Comparison of ENCODE assay signal across 8 mouse cellular contexts in the genomic region with DNA sequence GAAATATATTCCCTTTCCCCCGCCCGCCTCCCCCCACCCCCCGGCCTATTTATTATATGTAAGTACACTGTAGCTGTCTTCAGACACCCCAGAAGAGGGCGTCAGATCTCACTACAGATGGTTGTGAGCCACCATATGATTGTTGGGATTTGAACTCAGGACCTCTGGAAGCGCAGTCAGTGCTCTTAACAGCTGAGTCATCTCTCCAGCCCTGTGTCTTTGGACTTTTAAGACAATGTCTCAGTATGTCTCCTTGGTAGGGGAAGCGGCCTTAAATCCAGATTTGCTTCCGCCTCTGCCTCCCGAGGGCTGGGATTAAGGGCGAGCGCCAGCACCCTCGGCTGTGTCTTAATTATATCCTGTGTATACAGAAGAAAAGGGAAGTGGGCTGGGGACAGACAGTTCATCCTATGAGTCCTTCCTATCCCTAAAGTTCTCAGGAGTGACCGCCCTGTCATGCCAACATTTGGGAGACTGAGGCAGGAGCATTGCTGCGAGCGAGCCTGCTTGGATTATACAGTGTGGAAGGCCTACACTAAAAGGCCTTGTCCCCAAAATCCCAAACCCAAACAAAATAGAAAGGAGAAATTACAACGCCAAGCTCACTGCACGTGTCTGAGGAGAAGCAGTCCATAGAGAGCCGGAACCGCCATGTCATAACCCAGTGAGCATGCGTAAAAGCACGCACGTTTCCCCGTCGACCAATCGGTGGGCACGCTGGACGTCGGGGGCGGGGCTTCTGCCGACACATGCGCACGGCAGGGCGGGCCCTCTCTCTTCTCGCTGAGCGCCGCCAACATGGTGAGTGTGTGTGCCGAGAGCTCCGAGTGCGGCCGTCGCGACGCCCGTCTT. TPM values are rescaled to one million over a fixed set of nuclear protein-coding genes. Genes with fewer than 3 reads are reported as not detected.
A peak's percentile ranks its signal among the peaks of the same experiment; 100 is the strongest.
DNase-seq lines count a peak whose midpoint lies in the region; ATAC-seq lines count a peak whose summit lies in the region.

A gene (plus strand): TSS at position 704 of the 852 bp plus-strand sequence.

- H3K9ac ChIP-seq in hindbrain, embryonic 11.5 days (ENCODE audit: low read depth, low read length), result peak within 1 kb of the TSS; percentile 93

- peak; percentile 95 for ATAC-seq in hindbrain, embryonic 11.5 days (ENCODE audit: low FRiP score)

- no peaks in the 10 kb centered on the region for H3K9me3 ChIP-seq in hindbrain, embryonic 11.5 days (ENCODE audit: control insufficient read depth, low read length)

- H3K4me3 ChIP-seq in hindbrain, embryonic 11.5 days (ENCODE audit: low read depth, low read length), result peak within 1 kb of the TSS; percentile 86

- H3K27me3 ChIP-seq in hindbrain, embryonic 11.5 days (ENCODE audit: control insufficient read depth, insufficient read depth, low read length), result no peaks in the 10 kb centered on the region

- H3K4me1 ChIP-seq in hindbrain, embryonic 11.5 days (replicated peaks; ENCODE audit: control insufficient read depth, insufficient read depth, low read length), result peaks cover 4% of the 10 kb centered on the region; the same call in 1 of the 2 replicates

- peak; percentile 97 for DNase-seq in MN1 (ENCODE audit: low spot score)
- peak; percentile 97 for DNase-seq in cerebellum, adult 9-10 months
- peak; percentile 93 to 99 for DNase-seq in frontal cortex, adult 2 months (ENCODE audit: extremely low spot score in 1 of 2, low spot score in 1 of 2)
- peak; percentile 98 for DNase-seq in hindbrain, embryonic 11.5 days (ENCODE audit: low spot score)
- DNase-seq in layer of hippocampus, postnatal 14 days (ENCODE audit: low spot score in 2 of 2), result peak; percentile 97 to 98
- peak; percentile 99 for DNase-seq in lung, postnatal 14 days
- DNase-seq in retina, adult 2 months (ENCODE audit: low read depth, low spot score), result peak; percentile 87
- peak; percentile 98 for DNase-seq in thymus, postnatal 36 days

- H3K36me3 ChIP-seq in hindbrain, embryonic 11.5 days (ENCODE audit: control insufficient read depth, insufficient read depth, low read length), result peaks cover 5% of the 10 kb centered on the region

- WGBS in hindbrain, embryonic 11.5 days, result 5% methylated on average over 43 of the region's 43 CpGs

- H3K4me2 ChIP-seq in hindbrain, embryonic 11.5 days (replicated peaks; ENCODE audit: low read depth, low read length), result peak within 1 kb of the TSS; percentile 55

- H3K27ac ChIP-seq in hindbrain, embryonic 11.5 days (ENCODE audit: low read depth, low read length), result peak within 1 kb of the TSS; percentile 62

RNA-seq across cellular contexts. Expression of the gene that starts here (rescaled TPM):
- 303 and 382 TPM in 2 replicates for polyA plus RNA-seq in frontal cortex, adult 2 months (2012; rRNA removed)
- 822 and 883 TPM in 2 replicates for polyA plus RNA-seq in hindbrain, embryonic 11.5 days (2014; fragmentation: Nextera tagmentation; extraction: Ambion mirVana)
- 100 to 1,000 TPM; 266 to 268 TPM for total RNA-seq in layer of hippocampus, postnatal 14 days (2021)

Comparison
In these comparisons a context has a peak if more than half of its experiments do, and no peak if none do; other contexts are left out.
1. Peak in every context shown above with its lines: DNase-seq, ATAC-seq, H3K4me3 ChIP-seq and H3K27ac ChIP-seq.